In genomic region chr13:60522719-60523450, GRCm38 (mm10) we compare ENCODE assay signal across 13 mouse cellular contexts.
A peak's percentile ranks its signal among the peaks of the same experiment; 100 is the strongest.
DNase-seq lines count a peak whose midpoint lies in the region; ATAC-seq lines count a peak whose summit lies in the region.
"Had no signal": no experiment of that assay in that cellular context is flagged by ENCODE, and none has a peak within 500 bp of the region (broad histone marks: within the 10 kb centered on the region; RNA-seq: fewer than 3 reads in every experiment).

No protein-coding gene starts in this region.

- DNase-seq in heart, adult 11 months, result peak; percentile 96
- DNase-seq in layer of hippocampus, adult 8-10 months (ENCODE audit: low spot score in 2 of 2), result peak; percentile 81 to 85
- peak; percentile 16 for DNase-seq in lung, postnatal 25 days (ENCODE audit: low spot score)
- no peak for DNase-seq in kidney, adult 9 months
- DNase-seq in urinary bladder, adult 2 months (ENCODE audit: low spot score), result no peak
- DNase-seq in retina, embryonic 14.5 days (ENCODE audit: low spot score), result no peak

- no peak overlapping the region for H3K27ac ChIP-seq in heart, embryonic 12.5 days (ENCODE audit: poor library complexity, severe bottlenecking)
- peak overlapping the region; percentile 17 for H3K27ac ChIP-seq in forebrain, embryonic 16.5 days (ENCODE audit: low read length)
- H3K27ac ChIP-seq: embryonic facial prominence, embryonic 10.5 days; intestine, embryonic 15.5 days; limb, embryonic 13.5 days; neural tube, embryonic 13.5 days had no signal

- no peaks in the 10 kb centered on the region for H3K27me3 ChIP-seq in heart, embryonic 12.5 days (replicated peaks)
- no peaks in the 10 kb centered on the region for H3K27me3 ChIP-seq in forebrain, embryonic 16.5 days (replicated peaks; ENCODE audit: control insufficient read depth, insufficient read depth, low read length)
- H3K27me3 ChIP-seq: intestine, embryonic 15.5 days; limb, embryonic 13.5 days; neural tube, embryonic 13.5 days had no signal

- WGBS in heart, embryonic 12.5 days, result 56% methylated on average over 8 of the region's 8 CpGs
- 52% methylated on average over 8 of the region's 8 CpGs for WGBS in forebrain, embryonic 16.5 days

- no peak for ATAC-seq in heart, embryonic 12.5 days (ENCODE audit: insufficient number of reproducible peaks, low FRiP score)
- ATAC-seq in forebrain, embryonic 16.5 days, result peak; percentile 89
- ATAC-seq: intestine, embryonic 15.5 days had no signal

- H3K4me3 ChIP-seq in heart, embryonic 12.5 days, result no peak overlapping the region
- H3K4me3 ChIP-seq in forebrain, embryonic 16.5 days (replicated peaks; ENCODE audit: low read length), result no peak overlapping the region
- H3K4me3 ChIP-seq: embryonic facial prominence, embryonic 10.5 days; intestine, embryonic 15.5 days; limb, embryonic 13.5 days; megakaryocyte, embryonic 14.5 days; neural tube, embryonic 13.5 days had no signal

- H3K36me3 ChIP-seq in heart, embryonic 12.5 days, result no peaks in the 10 kb centered on the region
- no peaks in the 10 kb centered on the region for H3K36me3 ChIP-seq in forebrain, embryonic 16.5 days (ENCODE audit: control insufficient read depth, insufficient read depth)
- H3K36me3 ChIP-seq: embryonic facial prominence, embryonic 10.5 days; intestine, embryonic 15.5 days; limb, embryonic 13.5 days; neural tube, embryonic 13.5 days had no signal

- H3K4me2 ChIP-seq in heart, embryonic 12.5 days, result no peak overlapping the region
- H3K4me2 ChIP-seq in forebrain, embryonic 16.5 days (ENCODE audit: low read length), result no peak overlapping the region
- H3K4me2 ChIP-seq: intestine, embryonic 15.5 days; limb, embryonic 13.5 days; neural tube, embryonic 13.5 days had no signal

- H3K4me1 ChIP-seq in heart, embryonic 12.5 days (replicated peaks), result no peaks in the 10 kb centered on the region
- peaks cover 12% of the 10 kb centered on the region for H3K4me1 ChIP-seq in forebrain, embryonic 16.5 days (replicated peaks; ENCODE audit: control insufficient read depth, insufficient read depth, low read length)
- H3K4me1 ChIP-seq: intestine, embryonic 15.5 days; megakaryocyte, embryonic 14.5 days; neural tube, embryonic 13.5 days had no signal

- H3K9ac ChIP-seq in heart, embryonic 12.5 days, result no peak overlapping the region
- no peak overlapping the region for H3K9ac ChIP-seq in forebrain, embryonic 16.5 days (replicated peaks; ENCODE audit: low read depth, low read length)
- H3K9ac ChIP-seq: intestine, embryonic 15.5 days; limb, embryonic 13.5 days; neural tube, embryonic 13.5 days had no signal

- no peaks in the 10 kb centered on the region for H3K9me3 ChIP-seq in heart, embryonic 12.5 days (replicated peaks)
- H3K9me3 ChIP-seq in forebrain, embryonic 16.5 days (ENCODE audit: control insufficient read depth, low read length), result no peaks in the 10 kb centered on the region
- H3K9me3 ChIP-seq: embryonic facial prominence, embryonic 10.5 days; intestine, embryonic 15.5 days; limb, embryonic 13.5 days; megakaryocyte, embryonic 14.5 days; neural tube, embryonic 13.5 days had no signal

Comparison
In these comparisons a context has a peak if more than half of its experiments do, and no peak if none do; other contexts are left out.
1. DNase-seq: peak in heart, adult 11 months (single experiment), layer of hippocampus, adult 8-10 months (2 of 2) and lung, postnatal 25 days (single experiment); none in kidney, adult 9 months (single experiment), urinary bladder, adult 2 months (single experiment) and retina, embryonic 14.5 days (single experiment).